Mouse (Mus musculus) ovary, adult 18-20 months (tissue): ENCODE data around the gene Recql5.
A peak's percentile ranks its signal among the peaks of the same experiment; 100 is the strongest.

Experiments used
- DNase-seq: peaks from one replicate; pipeline ENCODE4 v3.0.0; 2022; ENCODE audit warnings: low spot score, mixed read lengths

Gene Recql5

GRCm38 (mm10) chr11:115933108-115933746 lies at the start of gene Recql5, which contains the start of gene Sap30bp:
Recql5 (minus strand) TSS chr11:115933477.
Sap30bp (plus strand) TSS chr11:115933282.
- peak; percentile 94 for DNase-seq

DNA sequence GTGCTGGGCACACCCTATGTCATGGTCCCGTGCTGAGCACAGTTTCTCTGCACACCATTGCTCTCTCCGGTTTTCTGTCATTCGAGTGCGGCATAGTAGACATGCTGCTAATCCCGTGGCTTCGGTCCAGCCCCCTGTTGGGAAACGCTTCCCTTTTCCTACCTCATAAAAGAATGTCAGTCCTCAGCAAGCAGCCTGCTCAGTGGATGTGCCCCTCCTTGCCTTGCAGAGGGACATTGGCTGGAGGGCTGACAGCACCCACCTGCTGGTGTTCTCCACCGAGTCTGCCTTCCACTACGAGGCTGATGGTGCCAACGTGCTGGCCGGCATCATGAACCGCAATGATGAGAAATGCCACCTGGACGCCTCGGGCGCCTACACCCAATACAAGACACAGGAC lies 49.2 kb upstream of the Recql5 start:
- DNase-seq, result no peak

- no peak for DNase-seq
These were observed 42.3 kb upstream of the Recql5 start for GRCm38 (mm10) chr11:115975544-115975943.

DNA sequence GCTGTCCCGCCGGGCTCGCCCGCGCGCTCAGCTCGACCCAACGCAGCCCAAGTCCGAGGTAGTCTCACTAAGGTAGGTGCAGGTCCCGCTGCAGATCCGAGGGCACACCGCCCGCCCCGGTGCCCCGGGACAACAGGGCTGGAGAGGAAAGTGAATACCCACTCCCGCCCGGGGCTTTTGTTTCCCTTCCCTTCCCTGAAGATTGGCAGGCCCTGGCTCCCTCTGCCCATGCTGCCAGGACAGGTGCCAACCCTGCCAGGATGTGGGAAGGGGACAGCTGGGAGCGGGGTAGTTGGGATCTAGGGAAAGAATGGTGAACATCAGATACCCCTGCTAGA lies 41.8 kb upstream of the Recql5 start:
- DNase-seq, result no peak

DNA sequence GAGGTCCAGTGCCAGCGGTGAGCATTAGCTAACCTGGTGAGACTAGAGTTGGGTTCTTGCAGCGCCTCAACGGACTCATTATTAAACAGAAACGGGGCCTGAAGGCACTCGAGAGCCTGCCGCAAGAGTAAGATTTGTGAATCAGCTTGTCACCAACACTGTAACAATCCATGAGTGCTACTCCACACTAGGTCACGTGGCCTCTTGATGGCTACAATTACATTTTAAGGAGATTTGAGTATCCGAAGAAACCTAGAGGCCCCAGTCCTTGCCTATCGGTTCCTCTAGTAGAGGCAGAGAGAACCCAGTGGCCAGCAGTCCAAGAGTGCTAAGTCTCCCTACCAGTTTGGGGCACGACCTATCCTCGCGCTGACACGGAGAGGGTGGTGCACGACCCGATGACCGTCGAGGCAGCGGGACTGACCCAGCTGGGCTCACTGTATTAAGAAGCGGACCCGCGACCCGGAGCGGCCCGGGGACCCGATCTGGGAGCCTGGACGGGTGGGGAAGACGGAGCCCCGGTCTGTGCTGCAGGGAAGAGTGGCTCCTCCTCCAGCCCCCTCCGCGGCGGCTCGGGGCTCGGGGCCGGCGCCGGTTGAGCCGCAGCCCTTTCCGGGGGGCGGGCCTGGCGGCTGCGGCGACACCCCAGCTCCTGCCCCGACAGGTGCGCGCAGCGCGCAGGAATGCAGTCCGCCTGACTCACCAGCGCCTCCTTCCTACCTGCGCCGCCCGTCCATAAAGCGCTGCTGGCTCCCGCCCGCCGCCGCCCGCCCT lies 41.2 kb upstream of the Recql5 start, which contains the start of gene Itgb4:
Itgb4 (plus strand) TSS at position 401 of the 774 bp plus-strand sequence.
- DNase-seq, result no peak

DNA sequence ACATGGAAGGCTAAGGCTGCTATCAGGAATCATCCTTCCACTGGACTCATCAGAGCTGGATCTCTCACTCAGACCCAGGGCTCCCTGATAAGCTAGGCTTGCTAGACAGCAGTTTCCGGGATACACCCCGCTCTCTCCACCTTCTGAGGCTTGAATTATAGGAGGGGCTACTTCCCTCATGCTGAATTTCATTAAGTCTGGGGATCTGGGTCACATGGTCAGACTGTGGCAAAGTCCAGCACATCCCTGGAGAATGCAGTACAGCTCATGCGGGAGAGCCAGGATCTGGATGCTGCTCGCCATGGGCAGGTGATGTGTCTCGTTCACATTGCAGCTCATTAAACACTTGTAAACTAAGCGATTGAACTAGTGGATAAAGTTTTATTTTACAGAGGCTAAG lies 37.7 kb upstream of the Recql5 start:
- DNase-seq, result no peak

GRCm38 (mm10) chr11:115970006-115970673 lies 36.9 kb upstream of the Recql5 start:
- no peak for DNase-seq

DNA sequence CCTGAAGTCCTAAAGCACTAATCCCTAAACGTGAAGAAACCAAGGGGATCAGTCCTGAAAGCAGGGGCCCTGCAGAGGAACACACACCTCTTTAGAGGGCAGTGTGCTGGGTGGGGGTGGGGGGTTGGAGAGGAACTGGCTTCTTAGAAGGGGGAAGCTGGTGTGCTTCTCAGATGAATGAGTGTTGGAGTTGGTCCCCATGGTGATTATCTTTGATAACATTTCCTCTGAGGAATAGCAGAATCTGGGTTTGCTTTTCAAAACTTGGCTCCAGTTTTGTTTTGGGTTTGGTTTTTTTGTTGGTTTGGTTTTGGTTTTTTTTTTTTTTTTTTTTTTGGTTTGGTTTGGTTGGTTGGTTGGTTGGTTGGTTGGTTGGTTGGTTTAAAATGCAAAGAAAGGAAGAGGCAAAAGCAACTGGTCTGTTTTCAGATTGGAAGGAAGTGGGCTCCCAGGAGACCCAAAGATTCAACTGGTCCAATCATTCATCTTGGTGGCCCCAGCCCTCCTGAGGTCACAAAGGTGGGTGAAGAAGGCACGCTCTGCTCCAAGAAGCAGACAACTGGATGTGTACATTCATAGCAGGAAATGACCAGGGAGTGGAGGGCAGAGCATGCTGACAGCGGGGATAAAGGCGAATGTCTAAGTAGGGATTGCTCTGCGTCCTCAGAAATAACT lies 35.6 kb upstream of the Recql5 start:
- DNase-seq, result no peak

DNA sequence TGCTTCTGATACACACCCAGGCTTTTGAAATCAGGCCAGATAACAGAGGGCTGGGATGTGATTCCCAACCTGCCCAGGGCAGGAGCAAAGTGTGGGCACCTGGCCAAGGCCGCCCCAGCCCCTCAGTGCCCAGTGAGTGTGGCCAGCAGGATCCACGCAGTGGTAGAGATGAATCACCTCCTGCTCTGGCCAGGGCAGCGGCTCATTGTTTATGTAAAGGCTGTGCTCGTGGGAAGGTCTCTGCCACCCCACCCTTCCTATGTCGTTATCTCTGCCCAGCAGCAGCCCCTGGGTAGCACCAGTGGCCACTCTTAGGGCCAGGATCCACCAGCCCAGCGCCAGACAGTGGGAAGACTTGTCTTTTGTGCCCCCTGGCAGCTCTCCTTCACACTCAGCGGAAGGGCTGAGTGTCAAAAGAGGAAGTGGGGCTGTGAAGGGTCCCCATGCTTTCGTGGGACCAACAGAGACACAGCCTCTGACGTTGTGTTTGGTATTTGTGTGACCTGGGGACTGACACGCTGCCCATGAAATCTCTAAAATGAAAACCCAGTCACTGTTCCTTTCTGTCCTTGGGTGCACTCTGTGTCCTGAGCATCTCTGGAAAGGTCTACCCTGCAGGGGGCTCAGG lies 31.8 kb upstream of the Recql5 start:
- DNase-seq, result peak; percentile 68

DNA sequence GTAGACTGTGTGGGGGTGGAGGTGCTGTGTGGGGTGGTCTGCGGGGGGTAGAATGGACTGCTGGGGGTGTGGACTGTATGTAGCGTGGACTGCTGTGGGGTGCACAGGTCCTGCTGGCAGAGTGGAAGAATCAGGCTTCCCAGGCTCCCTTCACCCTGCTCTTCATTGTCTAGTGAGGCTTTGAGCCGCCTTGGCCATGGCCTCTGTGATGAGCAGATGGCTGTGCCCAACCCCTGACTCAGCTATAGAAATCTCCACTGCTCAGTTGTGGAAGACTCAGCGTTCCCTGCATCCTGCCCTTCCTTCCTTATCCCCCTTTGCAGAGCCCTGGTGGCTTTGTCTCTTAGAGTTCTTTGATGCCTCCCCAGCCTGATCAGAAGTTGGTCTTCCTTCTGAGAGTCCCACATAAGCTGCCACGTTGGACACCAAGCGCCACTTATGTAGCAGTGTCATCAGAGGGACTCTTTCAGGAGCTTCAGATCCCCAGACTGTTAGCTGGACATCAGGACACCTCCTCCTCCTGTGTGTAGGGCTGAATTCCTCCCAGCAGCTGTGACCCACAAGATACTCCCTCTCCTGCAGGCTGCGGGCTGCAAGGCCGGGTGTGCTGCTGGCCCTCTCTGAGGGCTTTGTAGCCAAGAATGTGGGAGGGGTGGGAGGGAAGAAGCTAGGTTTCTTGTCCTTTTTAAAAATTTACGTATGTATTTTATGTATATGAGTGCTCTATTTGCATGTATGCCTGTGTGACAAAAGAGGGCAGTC lies 29.6 kb upstream of the Recql5 start:
- DNase-seq, result no peak

DNA sequence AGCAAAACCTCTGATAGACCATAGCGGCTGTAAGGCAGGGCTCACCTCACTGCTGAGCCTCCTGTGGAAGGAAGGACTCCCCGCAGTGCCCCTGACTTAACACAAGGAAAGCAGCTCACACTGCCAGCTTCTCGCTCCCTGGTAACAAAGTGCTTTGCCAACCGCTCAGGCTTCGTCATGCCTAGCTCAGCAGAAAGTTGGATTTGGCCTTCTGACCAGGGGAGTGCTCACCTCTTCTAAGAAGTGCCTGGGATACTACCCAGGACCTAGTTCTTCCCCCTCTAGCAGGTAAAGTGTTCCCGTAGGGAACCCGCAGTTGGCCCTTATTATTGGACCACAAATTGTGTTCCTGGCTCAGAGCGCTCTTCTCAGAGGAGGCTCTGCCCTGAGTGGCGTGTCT lies 25.7 kb upstream of the Recql5 start:
- no peak for DNase-seq

GRCm38 (mm10) chr11:115957971-115958370 lies 24.7 kb upstream of the Recql5 start:
- no peak for DNase-seq

DNA sequence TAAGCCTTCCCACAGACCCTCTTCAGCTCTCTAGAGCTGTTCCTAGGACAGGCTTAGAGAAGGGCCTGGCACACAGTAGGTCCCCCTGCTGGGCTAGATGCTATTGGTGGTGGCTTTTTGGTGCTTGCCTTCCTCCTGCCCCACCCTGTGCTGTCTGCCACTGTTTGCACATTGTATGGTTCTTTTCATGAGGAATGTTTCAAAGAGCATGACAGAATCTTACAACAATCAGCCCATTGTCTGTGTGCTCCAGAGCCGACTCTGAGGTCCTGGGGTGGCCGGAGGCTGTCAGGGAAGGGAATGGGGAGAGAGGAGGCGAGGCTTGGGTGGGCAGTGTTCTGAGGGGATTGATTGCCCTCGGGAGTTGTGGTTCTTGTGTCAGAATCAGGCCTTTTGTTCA lies 23.2 kb upstream of the Recql5 start:
- DNase-seq, result no peak

DNA sequence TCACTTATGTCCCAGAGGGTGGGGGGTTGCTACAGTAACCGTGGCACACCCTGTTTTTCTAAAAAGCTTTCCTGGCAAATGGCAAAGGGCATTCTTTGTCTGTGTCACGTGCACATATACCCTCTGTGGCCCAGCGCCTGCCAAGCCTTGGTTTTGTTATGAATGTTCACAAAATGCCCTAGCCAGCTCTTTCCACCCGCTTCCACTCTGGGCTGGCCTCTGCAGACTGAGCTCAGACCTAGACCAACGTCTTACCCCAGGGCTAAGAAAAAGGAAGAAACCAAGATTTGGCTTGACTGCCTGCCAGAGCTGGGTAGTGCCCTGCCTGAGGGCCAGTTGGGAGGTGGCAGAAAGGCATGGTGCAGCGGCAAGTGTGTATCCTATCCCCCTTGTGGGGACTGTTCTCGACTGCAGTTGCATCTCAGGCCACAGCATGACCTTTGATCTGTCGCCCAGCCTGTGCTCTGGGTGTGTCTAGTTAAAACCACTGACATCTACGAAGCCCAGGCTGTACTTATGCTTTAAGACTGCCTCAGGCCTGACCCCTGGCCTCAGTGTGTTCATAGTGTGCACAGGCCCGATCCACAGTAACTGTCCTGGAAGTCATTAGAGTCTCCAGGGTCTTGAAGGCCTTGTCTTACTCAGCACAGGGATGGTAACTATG lies 22.1 kb upstream of the Recql5 start:
- DNase-seq, result no peak

GRCm38 (mm10) chr11:115954712-115955111 lies 21.4 kb upstream of the Recql5 start:
- no peak for DNase-seq

- DNase-seq, result no peak
These were observed 17.4 kb upstream of the Recql5 start for GRCm38 (mm10) chr11:115950719-115951118.

DNA sequence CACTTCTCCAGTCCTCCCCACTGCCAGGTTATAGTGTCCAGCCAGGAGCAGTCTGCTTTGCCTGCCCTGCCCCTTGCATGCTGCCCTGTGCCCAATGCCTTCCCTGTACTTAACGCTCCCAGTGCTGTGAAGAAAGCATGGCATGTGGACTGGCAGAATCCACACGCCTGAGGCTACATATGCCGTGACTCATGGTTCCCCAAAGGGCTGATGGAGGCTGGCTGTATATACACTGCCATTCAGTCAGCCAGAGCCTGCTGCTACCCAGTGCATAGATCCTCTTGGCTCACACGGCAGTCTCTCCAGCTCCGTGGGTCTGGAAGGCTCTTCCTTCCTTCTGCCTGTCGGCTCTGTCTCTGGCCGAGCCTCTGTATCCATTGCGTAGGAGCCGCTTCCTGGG lies 15.0 kb upstream of the Recql5 start:
- DNase-seq, result no peak

- no peak for DNase-seq
These were observed 13.0 kb upstream of the Recql5 start for GRCm38 (mm10) chr11:115946221-115946828.

- no peak for DNase-seq
These were observed 12.0 kb upstream of the Recql5 start for GRCm38 (mm10) chr11:115945247-115945646.

- DNase-seq, result no peak
These were observed 8.7 kb upstream of the Recql5 start for GRCm38 (mm10) chr11:115941980-115942379.
